In the genomic region with DNA sequence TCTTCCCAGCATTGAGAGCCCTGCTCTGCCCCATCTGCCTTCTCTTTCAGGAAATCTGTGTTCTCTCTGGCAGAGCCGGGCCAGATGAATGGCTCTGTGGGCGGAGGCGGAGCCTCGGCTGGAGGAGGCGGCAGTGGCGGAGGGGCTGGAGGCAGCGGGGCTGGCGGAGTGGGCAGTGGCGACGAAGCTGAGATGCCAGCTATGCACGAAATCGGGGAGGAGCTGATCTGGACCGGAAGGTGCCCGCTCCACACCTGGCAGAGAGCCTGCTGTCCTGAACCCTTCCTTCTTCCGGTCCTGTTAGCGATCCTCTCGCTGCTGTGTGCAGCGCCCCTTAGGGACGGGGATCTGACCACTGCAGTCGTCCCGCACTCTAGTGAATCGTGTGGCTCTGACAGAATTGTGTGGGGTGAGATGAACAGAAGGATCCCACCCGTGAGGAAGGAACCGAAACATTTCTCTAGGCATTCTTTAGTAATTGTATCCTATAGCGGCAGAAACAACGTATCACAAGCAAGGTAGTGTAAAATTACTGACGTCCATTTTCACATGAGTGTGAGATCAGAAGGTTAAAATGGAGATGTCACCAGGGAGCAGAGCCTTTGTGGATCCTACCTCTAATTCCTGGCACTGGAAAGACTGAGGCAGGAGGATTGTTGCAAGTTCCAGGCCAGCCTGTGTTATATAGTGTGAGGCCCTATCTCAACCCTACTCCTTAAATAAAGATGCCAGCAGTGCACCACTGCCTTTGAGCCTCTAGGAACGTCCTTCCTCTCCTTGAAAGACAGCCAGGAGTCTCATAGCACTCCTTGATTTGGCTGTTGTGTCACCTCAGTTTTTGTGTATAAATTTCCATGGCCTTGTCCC, we compare ENCODE assay signal across 8 mouse cellular contexts. TPM values are rescaled to one million over a fixed set of nuclear protein-coding genes. Genes with fewer than 3 reads are reported as not detected.
DNase-seq lines count a peak whose midpoint lies in the region; ATAC-seq and TF ChIP-seq lines count a peak whose summit lies in the region.

No protein-coding gene starts in this region.

- H3K36me3 ChIP-seq in erythroblast, embryonic 14.5 days (ENCODE audit: control insufficient read depth) = peaks cover 74% of the 10 kb centered on the region
- H3K36me3 ChIP-seq in embryonic facial prominence, embryonic 12.5 days = no peaks in the 10 kb centered on the region
- H3K36me3 ChIP-seq in kidney, adult 2 months (ENCODE audit: control insufficient read depth, insufficient read depth, low read length) = no peaks in the 10 kb centered on the region
- no peaks in the 10 kb centered on the region for H3K36me3 ChIP-seq in limb, embryonic 11.5 days (ENCODE audit: control insufficient read depth, insufficient read depth, low read length)
- H3K36me3 ChIP-seq in midbrain, embryonic 13.5 days = no peaks in the 10 kb centered on the region
- H3K36me3 ChIP-seq in small intestine, adult 2 months (ENCODE audit: control insufficient read depth, insufficient read depth, low read length) = peaks cover 3% of the 10 kb centered on the region; the same call in 1 of the 2 replicates

- H3K4me1 ChIP-seq in erythroblast, embryonic 14.5 days (ENCODE audit: control insufficient read depth) = peaks cover 8% of the 10 kb centered on the region
- peaks cover 6% of the 10 kb centered on the region; the same call in 1 of the 2 replicates for H3K4me1 ChIP-seq in embryonic facial prominence, embryonic 12.5 days
- H3K4me1 ChIP-seq in kidney, adult 2 months (ENCODE audit: control insufficient read depth, insufficient read depth, low read length) = no peaks in the 10 kb centered on the region
- 0 out of 2 replicates have a peak, but pooled peaks cover 2% of the 10 kb centered on the region for H3K4me1 ChIP-seq in limb, embryonic 11.5 days (ENCODE audit: control insufficient read depth, insufficient read depth, low read length)
- peaks cover 12% of the 10 kb centered on the region; the same call in 1 of the 2 replicates for H3K4me1 ChIP-seq in midbrain, embryonic 13.5 days (replicated peaks)
- H3K4me1 ChIP-seq in small intestine, adult 2 months (ENCODE audit: control insufficient read depth, insufficient read depth, insufficient read length, low read length) = no peaks in the 10 kb centered on the region

- ATAC-seq in erythroblast, adult 5-6 weeks (replicated peaks; ENCODE audit: low FRiP score, poor library complexity, severe bottlenecking) = no peak
- peak; percentile 92 for ATAC-seq in embryonic facial prominence, embryonic 12.5 days (ENCODE audit: insufficient number of reproducible peaks, insufficient read depth, low FRiP score, low TSS enrichment)
- ATAC-seq in limb, embryonic 11.5 days (ENCODE audit: insufficient number of reproducible peaks, low FRiP score, low TSS enrichment, low read depth) = peak; percentile 82
- ATAC-seq in midbrain, embryonic 13.5 days = peak; percentile 96

- WGBS in embryonic facial prominence, embryonic 12.5 days = 2% methylated on average over 28 of the region's 28 CpGs
- WGBS in kidney, adult 2 months = 3% methylated on average over 27 of the region's 28 CpGs
- WGBS in limb, embryonic 11.5 days = 2% methylated on average over 28 of the region's 28 CpGs
- 2% methylated on average over 28 of the region's 28 CpGs for WGBS in midbrain, embryonic 13.5 days
- 2% methylated on average over 28 of the region's 28 CpGs for WGBS in small intestine, adult 2 months

- H3K27ac ChIP-seq in embryonic facial prominence, embryonic 12.5 days = peak overlapping the region; percentile 69
- no peak overlapping the region for H3K27ac ChIP-seq in kidney, adult 2 months (ENCODE audit: insufficient read depth, low read depth, low read length)
- H3K27ac ChIP-seq in limb, embryonic 11.5 days (replicated peaks; ENCODE audit: low read depth, low read length) = no peak overlapping the region
- H3K27ac ChIP-seq in midbrain, embryonic 13.5 days = peak overlapping the region; percentile 91
- no peak overlapping the region for H3K27ac ChIP-seq in small intestine, adult 2 months (ENCODE audit: insufficient read depth, low read depth, low read length)

- TF ChIP-seq CTCF in kidney, adult 2 months (conservative IDR thresholded peaks at IDR 0.05; ENCODE audit: insufficient read depth, insufficient read length, low read depth, low read length) = peak; percentile 76
- peak; percentile 62; the same call in 1 of the 2 replicates for TF ChIP-seq CTCF in small intestine, adult 2 months (IDR thresholded peaks at IDR 0.05; ENCODE audit: extremely low read depth, insufficient read length, insufficient replicate concordance, low read depth, low read length)

- DNase-seq in heart, adult 18-20 months = peak; percentile 88 to 90
- DNase-seq in kidney, adult 2 months = peak; percentile 96
- DNase-seq in limb, embryonic 11.5 days (ENCODE audit: low spot score) = peak; percentile 78

- H3K9me3 ChIP-seq in erythroblast, embryonic 14.5 days (ENCODE audit: control insufficient read depth, low read length) = no peaks in the 10 kb centered on the region; the same call in 1 of the 2 replicates
- no peaks in the 10 kb centered on the region for H3K9me3 ChIP-seq in embryonic facial prominence, embryonic 12.5 days
- no peaks in the 10 kb centered on the region for H3K9me3 ChIP-seq in limb, embryonic 11.5 days (ENCODE audit: control insufficient read depth, low read length)
- H3K9me3 ChIP-seq in midbrain, embryonic 13.5 days = no peaks in the 10 kb centered on the region

- peak overlapping the region; percentile 54 for H3K4me2 ChIP-seq in embryonic facial prominence, embryonic 12.5 days (replicated peaks)
- H3K4me2 ChIP-seq in limb, embryonic 11.5 days (ENCODE audit: low read depth, severe bottlenecking) = peak overlapping the region; percentile 35
- peak overlapping the region; percentile 59 for H3K4me2 ChIP-seq in midbrain, embryonic 13.5 days (replicated peaks)

- TF ChIP-seq POLR2A in kidney, adult 2 months (IDR thresholded peaks at IDR 0.05; ENCODE audit: low read depth, low read length) = no peak
- TF ChIP-seq POLR2A in small intestine, adult 2 months (IDR thresholded peaks at IDR 0.05; ENCODE audit: low read depth, low read length) = 0 out of 2 replicates have a peak, but pooled peaks have one; percentile 31

- peak overlapping the region; percentile 49 for H3K9ac ChIP-seq in embryonic facial prominence, embryonic 12.5 days
- peak overlapping the region; percentile 59 for H3K9ac ChIP-seq in limb, embryonic 11.5 days (ENCODE audit: low read length)
- H3K9ac ChIP-seq in midbrain, embryonic 13.5 days (replicated peaks) = peak overlapping the region; percentile 73

- H3K4me3 ChIP-seq in erythroblast, embryonic 14.5 days (replicated peaks) = peak overlapping the region; percentile 60
- H3K4me3 ChIP-seq in embryonic facial prominence, embryonic 12.5 days = peak overlapping the region; percentile 50
- H3K4me3 ChIP-seq in kidney, adult 2 months (ENCODE audit: insufficient read depth, low read depth, low read length) = peak overlapping the region; percentile 50
- peak overlapping the region; percentile 50 for H3K4me3 ChIP-seq in limb, embryonic 11.5 days (ENCODE audit: low read depth, low read length)
- peak overlapping the region; percentile 50 for H3K4me3 ChIP-seq in midbrain, embryonic 13.5 days (replicated peaks)
- peak overlapping the region; percentile 68 for H3K4me3 ChIP-seq in small intestine, adult 2 months (ENCODE audit: low read depth, low read length)

- peaks cover 39% of the 10 kb centered on the region for H3K27me3 ChIP-seq in erythroblast, embryonic 14.5 days (ENCODE audit: control insufficient read depth)
- H3K27me3 ChIP-seq in embryonic facial prominence, embryonic 12.5 days = no peaks in the 10 kb centered on the region
- no peaks in the 10 kb centered on the region for H3K27me3 ChIP-seq in kidney, adult 2 months (replicated peaks; ENCODE audit: control insufficient read depth, insufficient read depth, low read length)
- H3K27me3 ChIP-seq in limb, embryonic 11.5 days (ENCODE audit: control insufficient read depth, insufficient read depth, low read length) = no peaks in the 10 kb centered on the region
- H3K27me3 ChIP-seq in midbrain, embryonic 13.5 days = no peaks in the 10 kb centered on the region
- no peaks in the 10 kb centered on the region for H3K27me3 ChIP-seq in small intestine, adult 2 months (ENCODE audit: control insufficient read depth, insufficient read depth, low read length)

RNA-seq across cellular contexts. Expression of a gene that starts 48.7 kb away (rescaled TPM):
- polyA plus RNA-seq in erythroblast, embryonic 14.5 days (2012) = 1.8 and 2.3 TPM in 2 replicates
- total RNA-seq in erythroblast, adult 5-6 weeks (2015; ENCODE audit: low replicate concordance) = 1.0 and 1.2 TPM in 2 replicates
- 0.28 and 0.43 TPM in 2 replicates for total RNA-seq in erythroblast, adult 5-6 weeks (2017; ENCODE audit: low replicate concordance)
- polyA plus RNA-seq in embryonic facial prominence, embryonic 12.5 days (2016; fragmentation: Nextera tagmentation; extraction: Ambion mirVana) = 0.62 and 1.1 TPM in 2 replicates
- total RNA-seq in heart, adult 18-20 months (2021) = under 1 TPM in 1 of 2 experiments, not detected in 1; 0.08 TPM
- polyA plus RNA-seq in kidney, adult 2 months (2012; rRNA removed) = 3.3 TPM in 2 replicates
- polyA plus RNA-seq in limb, embryonic 11.5 days (2014; fragmentation: Nextera tagmentation; extraction: Ambion mirVana) = 0.16 and 0.47 TPM in 2 replicates
- polyA plus RNA-seq in midbrain, embryonic 13.5 days (2015; fragmentation: Nextera tagmentation; extraction: Ambion mirVana) = 0.22 and 0.48 TPM in 2 replicates
- 10.0 and 11.4 TPM in 2 replicates for polyA plus RNA-seq in small intestine, adult 2 months (2012; rRNA removed)

RNA-seq across cellular contexts. Expression of a gene that starts 57.3 kb away (rescaled TPM):
- 5.3 and 6.1 TPM in 2 replicates for polyA plus RNA-seq in erythroblast, embryonic 14.5 days (2012)
- 13.8 and 21.1 TPM in 2 replicates for total RNA-seq in erythroblast, adult 5-6 weeks (2015; ENCODE audit: low replicate concordance)
- 21.8 and 29.0 TPM in 2 replicates for total RNA-seq in erythroblast, adult 5-6 weeks (2017; ENCODE audit: low replicate concordance)
- polyA plus RNA-seq in embryonic facial prominence, embryonic 12.5 days (2016; fragmentation: Nextera tagmentation; extraction: Ambion mirVana) = 36.4 and 39.7 TPM in 2 replicates
- total RNA-seq in heart, adult 18-20 months (2021) = 1 to 10 TPM; 2.3 to 3.8 TPM
- 2.3 and 2.4 TPM in 2 replicates for polyA plus RNA-seq in kidney, adult 2 months (2012; rRNA removed)
- polyA plus RNA-seq in limb, embryonic 11.5 days (2014; fragmentation: Nextera tagmentation; extraction: Ambion mirVana) = 59.7 and 59.9 TPM in 2 replicates
- 26.5 and 26.6 TPM in 2 replicates for polyA plus RNA-seq in midbrain, embryonic 13.5 days (2015; fragmentation: Nextera tagmentation; extraction: Ambion mirVana)
- 2.8 and 3.3 TPM in 2 replicates for polyA plus RNA-seq in small intestine, adult 2 months (2012; rRNA removed)

RNA-seq across cellular contexts. Expression of a gene that starts 57.4 kb away (rescaled TPM):
- 1.8 and 2.4 TPM in 2 replicates for polyA plus RNA-seq in erythroblast, embryonic 14.5 days (2012)
- total RNA-seq in erythroblast, adult 5-6 weeks (2015; ENCODE audit: low replicate concordance) = 51.6 and 54.6 TPM in 2 replicates
- 71.1 and 78.7 TPM in 2 replicates for total RNA-seq in erythroblast, adult 5-6 weeks (2017; ENCODE audit: low replicate concordance)
- polyA plus RNA-seq in embryonic facial prominence, embryonic 12.5 days (2016; fragmentation: Nextera tagmentation; extraction: Ambion mirVana) = 62.8 and 71.0 TPM in 2 replicates
- total RNA-seq in heart, adult 18-20 months (2021) = 10 to 100 TPM; 23.8 to 26.6 TPM
- polyA plus RNA-seq in kidney, adult 2 months (2012; rRNA removed) = 17.9 and 23.5 TPM in 2 replicates
- polyA plus RNA-seq in limb, embryonic 11.5 days (2014; fragmentation: Nextera tagmentation; extraction: Ambion mirVana) = 69.7 and 78.6 TPM in 2 replicates
- 30.7 and 31.8 TPM in 2 replicates for polyA plus RNA-seq in midbrain, embryonic 13.5 days (2015; fragmentation: Nextera tagmentation; extraction: Ambion mirVana)
- 4.1 and 19.5 TPM in 2 replicates for polyA plus RNA-seq in small intestine, adult 2 months (2012; rRNA removed)

Comparison
In these comparisons a context has a peak if more than half of its experiments do, and no peak if none do; other contexts are left out.
1. H3K27ac ChIP-seq: peak in embryonic facial prominence, embryonic 12.5 days (single experiment) and midbrain, embryonic 13.5 days (single experiment); none in kidney, adult 2 months (single experiment), limb, embryonic 11.5 days (single experiment) and small intestine, adult 2 months (single experiment).
2. Peak in every context shown above with its lines, with median percentiles within 50 percentile points of each other: H3K4me3 ChIP-seq, H3K4me2 ChIP-seq, H3K9ac ChIP-seq and DNase-seq.